Mouse (Mus musculus) MEL (cell line): ENCODE measurements around the gene Syt6. TPM values are rescaled to one million over a fixed set of nuclear protein-coding genes. Genes with fewer than 3 reads are reported as not detected.

Experiments used
- DNase-seq: peaks from one replicate; pipeline ENCODE4 v3.0.0; 2011; ENCODE audit warnings: low read depth, low spot score
- H3K27ac ChIP-seq: 2 replicates; pipeline ENCODE4 v1.5.1; 2012; ENCODE audit warnings: low read depth, mild to moderate bottlenecking, control low read depth, low read length, moderate library complexity; ENCODE audit not compliant: control insufficient read depth
- H3K27me3 ChIP-seq, 2 experiments: fragments of 150-350 bp in 1 of 2; sonication (generic) in 1 of 2; 2 replicates each; pipeline ENCODE4 v1.6.1; 2012; ENCODE audit warnings: low read length in 2 of 2, mild to moderate bottlenecking in 2 of 2, improper control_type of control experiment in 1 of 2, moderate library complexity in 1 of 2; ENCODE audit not compliant: insufficient read depth in 2 of 2, control insufficient read depth in 1 of 2
- H3K36me3 ChIP-seq, 2 experiments: 2 replicates each; pipeline ENCODE4 v1.6.1; 2012 to 2014; ENCODE audit warnings: low read length in 2 of 2, improper control_type of control experiment in 1 of 2, inconsistent platforms in 1 of 2, mild to moderate bottlenecking in 1 of 2; ENCODE audit not compliant: insufficient read depth in 2 of 2, control insufficient read depth in 1 of 2
- H3K4me1 ChIP-seq, 2 experiments: fragments of 150-350 bp in 1 of 2; sonication (generic) in 1 of 2; 2 replicates each; pipeline ENCODE4 v1.6.1; 2012; ENCODE audit warnings: low read length in 2 of 2, improper control_type of control experiment in 1 of 2, mild to moderate bottlenecking in 1 of 2; ENCODE audit not compliant: insufficient read depth in 2 of 2, control insufficient read depth in 1 of 2
- H3K4me3 ChIP-seq, 2 experiments: fragments of 150-350 bp in 1 of 2; sonication (generic) in 1 of 2; 2 replicates each; pipeline ENCODE4 v1.5.1; 2012; ENCODE audit warnings: low read depth in 2 of 2, low read length in 2 of 2, mild to moderate bottlenecking in 2 of 2, moderate library complexity in 2 of 2, control low read depth in 1 of 2, improper control_type of control experiment in 1 of 2; ENCODE audit not compliant: control insufficient read depth in 1 of 2, insufficient read depth in 1 of 2
- H3K79me2 ChIP-seq: 2 replicates; pipeline ENCODE4 v1.6.1; 2012; ENCODE audit warnings: mild to moderate bottlenecking, low read length, moderate library complexity; ENCODE audit not compliant: control insufficient read depth, poor library complexity, insufficient read depth
- H3K9ac ChIP-seq: 2 replicates; pipeline ENCODE4 v1.6.1; 2012; ENCODE audit warnings: low read depth, mild to moderate bottlenecking, control low read depth, low read length, moderate library complexity; ENCODE audit not compliant: control insufficient read depth, poor library complexity, severe bottlenecking
- H3K9me3 ChIP-seq: fragments of 150-350 bp; sonication (generic); replicated peaks from 2 replicates; pipeline ENCODE4 v1.6.1; 2012; ENCODE audit warnings: mild to moderate bottlenecking, low read length, improper control_type of control experiment, moderate library complexity; ENCODE audit not compliant: insufficient read depth
- BHLHE40 ChIP-seq: IDR thresholded peaks from 2 replicates; pipeline ENCODE4 v1.6.1; 2012; ENCODE audit warnings: low read depth, mild to moderate bottlenecking, inconsistent platforms, low read length, improper control_type of control experiment, borderline replicate concordance
- CHD1 ChIP-seq: IDR thresholded peaks from 2 replicates; pipeline ENCODE4 v1.6.1; 2012; ENCODE audit warnings: low read depth, mild to moderate bottlenecking, inconsistent platforms, low read length, improper control_type of control experiment
- CHD2 ChIP-seq: IDR thresholded peaks from 2 replicates; pipeline ENCODE4 v1.6.1; 2011; ENCODE audit warnings: low read length, improper control_type of control experiment
- CTCF ChIP-seq, 3 experiments: IDR thresholded peaks in 2 of 3; conservative IDR thresholded peaks in 1 of 3; 2 replicates each; pipeline ENCODE4 v1.5.1; 2011 to 2012; ENCODE audit warnings: low read length in 3 of 3, low read depth in 2 of 3, mild to moderate bottlenecking in 2 of 3, improper control_type of control experiment in 1 of 3, inconsistent platforms in 1 of 3, mixed read lengths in 1 of 3, moderate library complexity in 1 of 3; ENCODE audit not compliant: control insufficient read depth in 1 of 3, insufficient read depth in 1 of 3, poor library complexity in 1 of 3, severe bottlenecking in 1 of 3
- ELF1 ChIP-seq: IDR thresholded peaks from 2 replicates; pipeline ENCODE4 v1.6.1; 2014; ENCODE audit warnings: low read depth, mild to moderate bottlenecking, inconsistent platforms, low read length, improper control_type of control experiment, moderate library complexity
- ETS1 ChIP-seq: IDR thresholded peaks from 2 replicates; pipeline ENCODE4 v1.6.1; 2012; ENCODE audit warnings: low read depth, mild to moderate bottlenecking, inconsistent platforms, low read length, improper control_type of control experiment, moderate library complexity
- GABPA ChIP-seq: IDR thresholded peaks from 2 replicates; pipeline ENCODE4 v1.6.1; 2012; ENCODE audit warnings: low read depth, mild to moderate bottlenecking, inconsistent platforms, low read length, improper control_type of control experiment, moderate library complexity
- GATA1 ChIP-seq: IDR thresholded peaks from 2 replicates; pipeline ENCODE4 v1.6.1; 2011; ENCODE audit warnings: low read depth, low read length, improper control_type of control experiment
- JUND ChIP-seq: IDR thresholded peaks from 2 replicates; pipeline ENCODE4 v1.6.1; 2011; ENCODE audit warnings: low read depth, mild to moderate bottlenecking, improper control_type of control experiment, low read length
- KAT2A ChIP-seq: conservative IDR thresholded peaks from 2 replicates; pipeline ENCODE4 v1.6.1; 2012; ENCODE audit warnings: low read depth, low read length, improper control_type of control experiment, inconsistent platforms
- MAZ ChIP-seq: IDR thresholded peaks from 2 replicates; pipeline ENCODE4 v1.6.1; 2012; ENCODE audit warnings: low read depth, mild to moderate bottlenecking, inconsistent platforms, low read length, improper control_type of control experiment
- MEF2A ChIP-seq: IDR thresholded peaks from 2 replicates; pipeline ENCODE4 v1.6.1; 2014; ENCODE audit warnings: low read depth, mild to moderate bottlenecking, inconsistent platforms, low read length, improper control_type of control experiment; ENCODE audit not compliant: poor library complexity, insufficient replicate concordance, severe bottlenecking; ENCODE audit errors: extremely low read depth
- MXI1 ChIP-seq: IDR thresholded peaks from 2 replicates; pipeline ENCODE4 v1.6.1; 2011; ENCODE audit warnings: mild to moderate bottlenecking, low read depth, low read length, improper control_type of control experiment
- MYB ChIP-seq: IDR thresholded peaks from 2 replicates; pipeline ENCODE4 v1.6.1; 2011; ENCODE audit warnings: mild to moderate bottlenecking, low read depth, low read length, improper control_type of control experiment
- NELFE ChIP-seq: IDR thresholded peaks from 2 replicates; pipeline ENCODE4 v1.6.1; 2011; ENCODE audit warnings: low read depth, low read length, improper control_type of control experiment
- POLR2A ChIP-seq, 2 experiments: IDR thresholded peaks; 2 replicates each; pipeline ENCODE4 v1.6.1; 2011 to 2012; ENCODE audit warnings: low read length in 2 of 2, mild to moderate bottlenecking in 2 of 2, control low read depth in 1 of 2, improper control_type of control experiment in 1 of 2, low read depth in 1 of 2, moderate library complexity in 1 of 2; ENCODE audit not compliant: control insufficient read depth in 1 of 2, insufficient read depth in 1 of 2, poor library complexity in 1 of 2
- POLR2AphosphoS5 ChIP-seq: IDR thresholded peaks from 2 replicates; pipeline ENCODE4 v1.6.1; 2012; ENCODE audit warnings: low read depth, borderline replicate concordance, mild to moderate bottlenecking, inconsistent platforms, low read length, moderate library complexity, mixed read lengths
- RAD21 ChIP-seq: IDR thresholded peaks from 2 replicates; pipeline ENCODE4 v1.6.1; 2011; ENCODE audit warnings: mild to moderate bottlenecking, low read depth, low read length, improper control_type of control experiment
- RCOR1 ChIP-seq: IDR thresholded peaks from 2 replicates; pipeline ENCODE4 v1.6.1; 2012; ENCODE audit warnings: low read depth, mild to moderate bottlenecking, inconsistent platforms, low read length, improper control_type of control experiment
- SMC3 ChIP-seq: IDR thresholded peaks from 2 replicates; pipeline ENCODE4 v1.6.1; 2011; ENCODE audit warnings: low read depth, low read length, improper control_type of control experiment
- TAL1 ChIP-seq: IDR thresholded peaks from 2 replicates; pipeline ENCODE4 v1.6.1; 2012; ENCODE audit warnings: mild to moderate bottlenecking, inconsistent platforms, low read length, moderate library complexity, mixed read lengths
- UBTF ChIP-seq: IDR thresholded peaks from 2 replicates; pipeline ENCODE4 v1.6.1; 2012; ENCODE audit warnings: low read depth, mild to moderate bottlenecking, inconsistent platforms, low read length, improper control_type of control experiment, moderate library complexity, borderline replicate concordance; ENCODE audit not compliant: insufficient read depth
- USF1 ChIP-seq: IDR thresholded peaks from 2 replicates; pipeline ENCODE4 v1.6.1; 2014; ENCODE audit warnings: low read depth, mild to moderate bottlenecking, inconsistent platforms, low read length, improper control_type of control experiment, moderate library complexity
- ZC3H11A ChIP-seq: IDR thresholded peaks from 2 replicates; pipeline ENCODE4 v1.6.1; 2012; ENCODE audit warnings: low read depth, mild to moderate bottlenecking, inconsistent platforms, low read length, improper control_type of control experiment
- ZKSCAN1 ChIP-seq: IDR thresholded peaks from 2 replicates; pipeline ENCODE4 v1.6.1; 2012; ENCODE audit warnings: low read depth, mild to moderate bottlenecking, inconsistent platforms, low read length, improper control_type of control experiment, moderate library complexity
- ZMIZ1 ChIP-seq: IDR thresholded peaks from 2 replicates; pipeline ENCODE4 v1.6.1; 2012; ENCODE audit warnings: low read depth, mild to moderate bottlenecking, inconsistent platforms, low read length, improper control_type of control experiment, moderate library complexity
- ZNF384 ChIP-seq: IDR thresholded peaks from 2 replicates; pipeline ENCODE4 v1.6.1; 2012; ENCODE audit warnings: low read depth, mild to moderate bottlenecking, inconsistent platforms, low read length, improper control_type of control experiment
- polyA plus RNA-seq, 2 experiments: library from polyadenylated mRNA; stranded (reverse) in 1 of 2; unstranded in 1 of 2; fragments of >175 nt in 1 of 2; fragments of >200 nt in 1 of 2; gene quantifications; 2 replicates each; pipeline versions ENCODE4 v1.2.1 to v1.2.4; 2012; ENCODE audit warnings: low replicate concordance in 2 of 2, low read depth in 1 of 2; ENCODE audit not compliant: insufficient read length in 2 of 2, insufficient read depth in 1 of 2, missing spikeins in 1 of 2
- total RNA-seq: library from RNA; depleted of rRNA; stranded (reverse); fragments of 300-350 nt; gene quantifications from 2 replicates; pipeline ENCODE4 v1.2.3, GENCODE M21; 2012

Gene Syt6
- total and polyA plus RNA-seq, 3 experiments: 0.04 TPM; not detected in 2

DNA sequence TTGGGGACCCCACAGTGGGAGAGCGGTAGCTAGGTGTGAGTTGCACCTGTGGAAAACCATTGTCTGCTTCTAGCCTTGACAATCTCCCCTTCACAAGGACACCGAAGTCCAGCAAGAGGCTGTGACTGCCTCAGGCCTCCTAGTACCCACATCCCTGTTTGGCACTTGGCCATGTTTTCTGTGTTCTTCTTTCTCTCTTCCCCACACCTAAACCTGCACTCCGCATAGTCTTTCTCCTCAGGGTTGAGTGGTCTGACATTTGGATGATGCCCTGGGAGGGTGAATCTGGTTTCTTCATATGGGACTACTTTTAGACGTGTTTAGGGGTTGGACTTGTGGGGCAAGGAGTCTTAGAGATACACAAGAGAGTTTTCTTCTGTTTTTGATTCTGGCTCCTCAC lies 2.5 kb upstream of the Syt6 start:
- H3K4me1 ChIP-seq: no peaks in the 10 kb centered on the region
- no peaks in the 10 kb centered on the region for H3K27me3 ChIP-seq
- no peak for DNase-seq
- H3K27ac ChIP-seq: no peak overlapping the region
- H3K9me3 ChIP-seq: no peaks in the 10 kb centered on the region
- TF ChIP-seq JUND (no peak), CHD2 (no peak), ELF1 (no peak), MYB (no peak), POLR2A (IDR thresholded peaks at IDR 0.05; ENCODE audit: control insufficient read depth in 1 of 2, insufficient read depth in 1 of 2, low read depth in 1 of 2, low read length in 2 of 2, poor library complexity in 1 of 2) (no peak), SMC3 (no peak), RAD21 (no peak), MEF2A (no peak), USF1 (no peak), MXI1 (no peak), CTCF (IDR thresholded peaks at IDR 0.05 in 2 of 3, conservative IDR thresholded peaks at IDR 0.05 in 1 of 3; ENCODE audit: control insufficient read depth in 1 of 3, insufficient read depth in 1 of 3, low read depth in 2 of 3, low read length in 3 of 3, poor library complexity in 1 of 3, severe bottlenecking in 1 of 3) (no peak), KAT2A (no peak), UBTF (no peak), NELFE (no peak), ETS1 (no peak), RCOR1 (no peak)
- TF ChIP-seq, all 39 proteins: peak for 0
- no peaks in the 10 kb centered on the region for H3K79me2 ChIP-seq
- H3K4me3 ChIP-seq: no peak overlapping the region
- H3K9ac ChIP-seq: no peak overlapping the region
- H3K36me3 ChIP-seq: no peaks in the 10 kb centered on the region

DNA sequence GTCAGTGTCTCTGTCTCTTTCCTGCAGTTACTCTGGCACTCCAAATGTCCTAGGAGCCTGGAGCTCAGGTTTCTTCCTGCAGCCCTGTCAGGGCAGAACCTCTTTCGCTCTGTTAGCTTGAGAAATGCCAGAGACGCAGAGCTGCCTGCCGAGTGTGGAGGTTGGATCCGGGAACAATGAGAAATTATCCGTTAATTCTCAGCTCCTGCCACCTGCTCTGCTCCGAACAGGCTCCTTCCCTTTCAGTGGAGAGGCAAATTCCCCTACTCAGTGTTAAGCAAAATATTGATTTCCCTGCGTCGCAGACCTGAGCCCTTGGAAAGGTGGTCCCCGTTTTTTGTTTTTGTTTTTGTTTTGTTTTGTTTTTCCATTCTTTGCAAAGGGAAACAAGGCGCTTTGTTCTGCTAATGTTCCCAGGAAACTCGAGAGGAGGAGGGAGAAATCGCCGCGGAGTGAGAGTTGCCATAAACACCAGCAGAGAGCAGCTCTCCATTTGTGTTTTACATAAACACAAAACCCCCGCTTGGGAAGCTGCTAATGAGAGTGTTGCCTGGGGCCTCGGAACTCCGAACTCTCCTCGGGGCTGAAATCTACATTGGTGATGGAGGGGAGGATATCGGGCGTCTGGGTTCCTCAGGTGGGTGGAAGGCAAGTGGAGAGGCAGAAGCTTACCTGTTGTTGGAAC lies 1.8 kb upstream of the Syt6 start:
- Histone ChIP-seq H3K4me3 (no peak overlapping the region), H3K27ac (no peak overlapping the region), H3K4me1 (no peaks in the 10 kb centered on the region), H3K36me3 (no peaks in the 10 kb centered on the region), H3K27me3 (no peaks in the 10 kb centered on the region), H3K9me3 (no peaks in the 10 kb centered on the region), H3K9ac (no peak overlapping the region), H3K79me2 (no peaks in the 10 kb centered on the region)
- TF ChIP-seq ELF1: no peak
- TF ChIP-seq CHD2: no peak
- no peak for TF ChIP-seq GATA1
- no peak for TF ChIP-seq ZC3H11A
- no peak for TF ChIP-seq ZNF384
- TF ChIP-seq BHLHE40: no peak
- TF ChIP-seq CHD1: no peak
- TF ChIP-seq POLR2A (IDR thresholded peaks at IDR 0.05; ENCODE audit: control insufficient read depth in 1 of 2, insufficient read depth in 1 of 2, low read depth in 1 of 2, low read length in 2 of 2, poor library complexity in 1 of 2): no peak
- TF ChIP-seq POLR2AphosphoS5: no peak
- no peak for TF ChIP-seq RCOR1
- TF ChIP-seq MXI1: no peak
- no peak for TF ChIP-seq USF1
- no peak for TF ChIP-seq ZKSCAN1
- TF ChIP-seq SMC3: no peak
- TF ChIP-seq ZMIZ1: no peak
- TF ChIP-seq TAL1: no peak
- no peak for TF ChIP-seq UBTF
- TF ChIP-seq GABPA: no peak
- TF ChIP-seq MAZ: no peak
- no peak for TF ChIP-seq KAT2A
- DNase-seq: no peak
